Mouse (Mus musculus): Measurements from ENCODE around the gene Endog. TPM values are rescaled to one million over a fixed set of nuclear protein-coding genes. Genes with fewer than 3 reads are reported as not detected.
A peak's percentile ranks its signal among the peaks of the same experiment; 100 is the strongest.
"Not testable (repeated sequence)": the region's sequence is repeated elsewhere in the genome, so short reads cannot be mapped to it uniquely, and the experiment has no call there.

Endog gene
- 14.4 and 16.4 TPM in 2 replicates for polyA plus RNA-seq (2014; fragmentation: Nextera tagmentation; extraction: Ambion mirVana)

- H3K9me3 ChIP-seq (ENCODE audit: control insufficient read depth, low read length): peaks cover 6% of the 10 kb centered on the region
- peaks cover 17% of the 10 kb centered on the region for H3K36me3 ChIP-seq (ENCODE audit: control insufficient read depth, insufficient read depth, low read length)
- H3K4me1 ChIP-seq (replicated peaks; ENCODE audit: control insufficient read depth, insufficient read depth, low read length): peaks cover 5% of the 10 kb centered on the region; the same call in 1 of the 2 replicates
- DNase-seq (ENCODE audit: low spot score) (peak; percentile 89), ATAC-seq (replicated peaks; ENCODE audit: low FRiP score) (peak; percentile 95)
- H3K27ac ChIP-seq (ENCODE audit: low read depth, low read length): peak within 1 kb of the TSS; percentile 65
- peak within 1 kb of the TSS; percentile 99 for H3K4me2 ChIP-seq (ENCODE audit: low read depth, low read length, severe bottlenecking)
- peak within 1 kb of the TSS; percentile 63 for H3K9ac ChIP-seq (ENCODE audit: low read length)
- H3K27me3 ChIP-seq (ENCODE audit: control insufficient read depth, insufficient read depth, low read length): no peaks in the 10 kb centered on the region
- peak within 1 kb of the TSS; percentile 62 for H3K4me3 ChIP-seq (ENCODE audit: low read depth, low read length)
- under 1% methylated on average over 69 of the region's 75 CpGs for WGBS
These were observed at the start of gene Endog for GRCm38 (mm10) chr2:30171371-30171996. Gene Endog, plus strand, starts transcription at chr2:30171493.

GRCm38 (mm10) chr2:30122766-30123165 is 48.5 kb upstream of the Endog start:
- Histone ChIP-seq H3K27ac (ENCODE audit: low read depth, low read length) (no peak overlapping the region), H3K4me2 (ENCODE audit: low read depth, low read length, severe bottlenecking) (no peak overlapping the region), H3K27me3 (ENCODE audit: control insufficient read depth, insufficient read depth, low read length) (no peaks in the 10 kb centered on the region), H3K4me3 (ENCODE audit: low read depth, low read length) (no peak overlapping the region), H3K9me3 (ENCODE audit: control insufficient read depth, low read length) (no peaks in the 10 kb centered on the region), H3K4me1 (replicated peaks; ENCODE audit: control insufficient read depth, insufficient read depth, low read length) (peaks cover 11% of the 10 kb centered on the region; the same call in 1 of the 2 replicates), H3K36me3 (ENCODE audit: control insufficient read depth, insufficient read depth, low read length) (no peaks in the 10 kb centered on the region), H3K9ac (ENCODE audit: low read length) (no peak overlapping the region)
- WGBS: 87% methylated on average over 5 of the region's 5 CpGs
- DNase-seq (ENCODE audit: low spot score) (no peak), ATAC-seq (replicated peaks; ENCODE audit: low FRiP score) (no peak)

DNA sequence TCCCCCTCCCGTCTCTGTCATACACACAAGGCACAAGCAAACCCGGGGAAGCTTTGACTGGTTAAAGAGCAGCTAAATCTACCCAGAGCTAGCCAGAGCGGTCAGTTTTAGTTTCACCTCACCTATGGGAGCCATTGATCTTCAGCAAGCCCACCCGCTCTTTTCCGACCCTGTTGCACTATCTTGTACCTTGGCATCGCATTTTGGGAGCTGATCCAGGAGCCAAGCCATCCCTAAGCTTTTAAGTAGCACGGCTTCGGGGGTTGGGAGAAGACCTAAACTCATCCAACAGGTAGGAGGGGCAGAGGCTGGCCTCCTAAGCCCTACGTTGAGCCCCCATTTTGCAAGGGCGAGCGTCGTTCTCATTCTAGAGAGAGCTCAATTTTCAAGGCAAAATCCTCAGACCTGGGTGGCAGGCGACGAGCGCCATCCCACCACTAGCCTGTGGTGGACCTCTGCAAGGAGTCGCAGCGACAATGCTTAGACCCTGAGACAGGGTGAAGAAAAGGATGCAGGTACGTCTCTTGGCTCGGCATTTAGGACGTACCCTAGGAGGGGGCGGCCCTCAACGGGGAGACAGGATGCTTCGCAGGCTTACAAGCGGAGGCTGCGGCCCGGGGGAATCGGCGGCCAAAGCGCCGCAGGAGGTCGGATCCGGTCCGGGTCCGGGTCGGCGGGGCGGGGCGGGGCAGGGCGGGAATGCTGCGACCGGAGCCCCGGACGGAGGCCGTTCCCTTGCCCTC is 47.4 kb upstream of the Endog start:
- peak overlapping the region; percentile 85 for H3K9ac ChIP-seq (ENCODE audit: low read length)
- H3K36me3 ChIP-seq (ENCODE audit: control insufficient read depth, insufficient read depth, low read length): no peaks in the 10 kb centered on the region
- peak overlapping the region; percentile 72 for H3K27ac ChIP-seq (ENCODE audit: low read depth, low read length)
- peak overlapping the region; percentile 76 for H3K4me3 ChIP-seq (ENCODE audit: low read depth, low read length)
- H3K9me3 ChIP-seq (ENCODE audit: control insufficient read depth, low read length): no peaks in the 10 kb centered on the region
- H3K4me1 ChIP-seq (replicated peaks; ENCODE audit: control insufficient read depth, insufficient read depth, low read length): peaks cover 11% of the 10 kb centered on the region; the same call in 1 of the 2 replicates
- WGBS: 1% methylated on average over 41 of the region's 44 CpGs
- peak; percentile 75 for ATAC-seq (replicated peaks; ENCODE audit: low FRiP score)
- peak overlapping the region; percentile 89 for H3K4me2 ChIP-seq (ENCODE audit: low read depth, low read length, severe bottlenecking)
- DNase-seq (ENCODE audit: low spot score): no peak
- no peaks in the 10 kb centered on the region for H3K27me3 ChIP-seq (ENCODE audit: control insufficient read depth, insufficient read depth, low read length)

DNA sequence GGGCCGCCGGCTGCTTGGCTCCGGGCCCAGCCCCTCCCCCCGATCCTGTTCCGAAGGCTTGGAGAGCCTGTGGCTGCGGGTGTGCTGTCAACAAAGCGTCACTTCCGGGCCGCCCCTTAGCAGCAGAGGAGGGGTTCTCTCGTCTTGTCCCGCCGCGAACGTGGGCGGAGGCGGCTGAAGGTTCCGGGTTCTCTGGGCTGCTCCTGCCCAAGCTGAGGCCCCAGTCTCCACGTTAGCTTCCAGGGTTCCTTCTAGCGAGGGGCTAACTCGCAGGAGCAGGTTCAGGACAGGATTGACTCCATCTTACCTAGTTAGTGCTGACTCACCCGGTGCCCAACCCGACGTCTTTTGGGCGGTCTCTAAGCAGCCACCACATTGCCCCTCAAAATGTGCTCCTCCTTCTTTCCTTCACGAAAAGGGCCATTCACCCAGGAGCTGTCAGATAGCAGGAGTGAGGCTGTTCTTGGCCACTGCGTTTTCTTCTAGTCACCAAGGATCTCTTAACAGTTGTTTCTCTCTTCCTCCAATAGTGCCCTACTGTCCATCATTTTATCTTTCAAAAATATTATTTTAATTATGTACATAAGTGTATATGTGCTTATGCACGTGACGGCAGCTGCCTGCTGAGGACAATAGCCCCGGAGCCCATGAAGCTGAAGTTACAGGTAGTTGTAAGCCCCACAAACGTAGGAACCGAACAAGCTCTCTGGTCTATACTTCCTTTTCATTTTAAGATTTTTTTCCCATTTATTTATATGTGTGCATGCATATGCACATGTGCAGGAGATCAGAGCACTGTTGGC is 46.6 kb upstream of the Endog start, which contains the start of gene Zer1:
TSS of gene Zer1 (minus strand) at position 114 of the 803 bp plus-strand sequence.
- no peaks in the 10 kb centered on the region for H3K9me3 ChIP-seq (ENCODE audit: control insufficient read depth, low read length)
- 11% methylated on average over 27 of the region's 31 CpGs for WGBS
- peak within 1 kb of the TSS; percentile 76 for H3K4me3 ChIP-seq (ENCODE audit: low read depth, low read length)
- H3K4me2 ChIP-seq (ENCODE audit: low read depth, low read length, severe bottlenecking): peak within 1 kb of the TSS; percentile 89
- no peaks in the 10 kb centered on the region for H3K36me3 ChIP-seq (ENCODE audit: control insufficient read depth, insufficient read depth, low read length)
- peak within 1 kb of the TSS; percentile 72 for H3K27ac ChIP-seq (ENCODE audit: low read depth, low read length)
- no peaks in the 10 kb centered on the region for H3K27me3 ChIP-seq (ENCODE audit: control insufficient read depth, insufficient read depth, low read length)
- peak; percentile 95 for DNase-seq (ENCODE audit: low spot score)
- ATAC-seq (replicated peaks; ENCODE audit: low FRiP score): peak; percentile 94
- peak within 1 kb of the TSS; percentile 85 for H3K9ac ChIP-seq (ENCODE audit: low read length)
- H3K4me1 ChIP-seq (replicated peaks; ENCODE audit: control insufficient read depth, insufficient read depth, low read length): peaks cover 7% of the 10 kb centered on the region; the same call in 1 of the 2 replicates

DNA sequence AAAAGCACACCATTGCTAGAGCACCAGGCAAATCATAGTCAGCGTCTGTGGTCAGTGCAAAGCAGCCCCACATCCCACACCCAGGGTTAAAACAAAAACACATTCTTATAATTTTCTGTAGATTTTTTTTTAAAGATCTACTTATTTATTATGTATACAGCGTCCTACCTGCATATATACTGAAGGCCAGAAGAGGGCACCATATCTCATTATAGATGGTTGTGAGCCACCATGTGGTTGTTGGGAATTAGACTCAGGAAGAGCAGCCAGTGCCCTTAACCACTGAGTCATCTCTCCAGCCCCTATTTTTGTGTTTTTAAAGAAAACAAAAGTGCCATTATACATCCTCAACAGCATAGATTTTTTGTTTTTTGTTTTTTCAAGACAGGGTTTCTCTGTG is 42.5 kb upstream of the Endog start:
- Histone ChIP-seq H3K9me3 (ENCODE audit: control insufficient read depth, low read length) (no peaks in the 10 kb centered on the region), H3K27me3 (ENCODE audit: control insufficient read depth, insufficient read depth, low read length) (no peaks in the 10 kb centered on the region), H3K4me2 (ENCODE audit: low read depth, low read length, severe bottlenecking) (no peak overlapping the region), H3K4me3 (ENCODE audit: low read depth, low read length) (no peak overlapping the region), H3K36me3 (ENCODE audit: control insufficient read depth, insufficient read depth, low read length) (no peaks in the 10 kb centered on the region), H3K27ac (ENCODE audit: low read depth, low read length) (no peak overlapping the region), H3K9ac (ENCODE audit: low read length) (no peak overlapping the region), H3K4me1 (replicated peaks; ENCODE audit: control insufficient read depth, insufficient read depth, low read length) (peaks cover 1% of the 10 kb centered on the region; the same call in 1 of the 2 replicates)
- DNase-seq (ENCODE audit: low spot score) (no peak), ATAC-seq (replicated peaks; ENCODE audit: low FRiP score) (no peak)
- 38% methylated on average over 2 of the region's 2 CpGs for WGBS

GRCm38 (mm10) chr2:30130156-30130555 is 41.1 kb upstream of the Endog start:
- Histone ChIP-seq H3K4me1 (replicated peaks; ENCODE audit: control insufficient read depth, insufficient read depth, low read length) (peaks cover 11% of the 10 kb centered on the region), H3K36me3 (ENCODE audit: control insufficient read depth, insufficient read depth, low read length) (no peaks in the 10 kb centered on the region), H3K9me3 (ENCODE audit: control insufficient read depth, low read length) (no peaks in the 10 kb centered on the region), H3K4me3 (ENCODE audit: low read depth, low read length) (no peak overlapping the region), H3K4me2 (ENCODE audit: low read depth, low read length, severe bottlenecking) (no peak overlapping the region), H3K27me3 (ENCODE audit: control insufficient read depth, insufficient read depth, low read length) (no peaks in the 10 kb centered on the region), H3K27ac (ENCODE audit: low read depth, low read length) (no peak overlapping the region), H3K9ac (ENCODE audit: low read length) (no peak overlapping the region)
- WGBS: 92% methylated on average over 4 of the region's 4 CpGs
- DNase-seq (ENCODE audit: low spot score): no peak
- ATAC-seq (replicated peaks; ENCODE audit: low FRiP score): no peak

GRCm38 (mm10) chr2:30131240-30131639 is 40.1 kb upstream of the Endog start:
- not testable (repeated sequence) for H3K9ac ChIP-seq (ENCODE audit: low read length); H3K27ac ChIP-seq (ENCODE audit: low read depth, low read length); H3K27me3 ChIP-seq (ENCODE audit: control insufficient read depth, insufficient read depth, low read length); H3K36me3 ChIP-seq (ENCODE audit: control insufficient read depth, insufficient read depth, low read length); ATAC-seq (replicated peaks; ENCODE audit: low FRiP score); H3K9me3 ChIP-seq (ENCODE audit: control insufficient read depth, low read length); H3K4me3 ChIP-seq (ENCODE audit: low read depth, low read length); H3K4me2 ChIP-seq (ENCODE audit: low read depth, low read length, severe bottlenecking); DNase-seq (ENCODE audit: low spot score)
- peaks cover 13% of the 10 kb centered on the region for H3K4me1 ChIP-seq (replicated peaks; ENCODE audit: control insufficient read depth, insufficient read depth, low read length)
- WGBS: 78% methylated on average over 5 of the region's 5 CpGs

Measured in forebrain, embryonic 11.5 days (tissue).